Mouse (Mus musculus): ENCODE results near the gene Calml4. TPM values are rescaled to one million over a fixed set of nuclear protein-coding genes. Genes with fewer than 3 reads are reported as not detected.
"Not testable (repeated sequence)": the region's sequence is repeated elsewhere in the genome, so short reads cannot be mapped to it uniquely, and the experiment has no call there.

The Calml4 gene
- total RNA-seq (2021) (10 to 100 TPM in 1 of 2 experiments, 1 to 10 TPM in 1; 7.8 to 12.0 TPM), polyA plus RNA-seq (2012; rRNA removed) (0.77 and 0.97 TPM in 2 replicates)
- long read RNA-seq, partial matches to known transcripts: 1 of 3 reads
- long read RNA-seq, other reads (novel, unspliced or antisense): 1 of 3 reads

- DNase-seq: peak; percentile 91
Measured at GRCm38 (mm10) chr9:62857719-62858261, at the start of gene Calml4. Gene Calml4 (plus strand): TSS chr9:62858080.

DNA sequence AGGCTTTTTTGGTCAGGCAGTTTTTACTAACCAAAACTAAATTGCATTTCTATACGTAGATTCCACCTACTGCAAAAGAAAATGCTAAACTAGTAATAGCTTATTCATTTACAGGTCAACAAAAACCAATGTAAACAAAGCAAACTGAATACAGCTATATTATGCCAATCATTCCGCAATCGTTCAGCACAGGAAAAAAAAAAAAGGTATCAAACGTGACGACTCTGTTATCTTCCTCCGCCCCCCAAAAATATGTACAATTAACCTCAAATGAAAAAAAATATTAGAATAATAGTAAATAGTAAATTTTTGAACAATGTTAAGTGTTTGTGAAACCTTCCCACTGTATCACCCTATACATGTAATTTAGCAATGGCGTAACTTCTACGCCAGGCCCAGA, 47.8 kb upstream of the Calml4 start:
- DNase-seq: no peak

DNA sequence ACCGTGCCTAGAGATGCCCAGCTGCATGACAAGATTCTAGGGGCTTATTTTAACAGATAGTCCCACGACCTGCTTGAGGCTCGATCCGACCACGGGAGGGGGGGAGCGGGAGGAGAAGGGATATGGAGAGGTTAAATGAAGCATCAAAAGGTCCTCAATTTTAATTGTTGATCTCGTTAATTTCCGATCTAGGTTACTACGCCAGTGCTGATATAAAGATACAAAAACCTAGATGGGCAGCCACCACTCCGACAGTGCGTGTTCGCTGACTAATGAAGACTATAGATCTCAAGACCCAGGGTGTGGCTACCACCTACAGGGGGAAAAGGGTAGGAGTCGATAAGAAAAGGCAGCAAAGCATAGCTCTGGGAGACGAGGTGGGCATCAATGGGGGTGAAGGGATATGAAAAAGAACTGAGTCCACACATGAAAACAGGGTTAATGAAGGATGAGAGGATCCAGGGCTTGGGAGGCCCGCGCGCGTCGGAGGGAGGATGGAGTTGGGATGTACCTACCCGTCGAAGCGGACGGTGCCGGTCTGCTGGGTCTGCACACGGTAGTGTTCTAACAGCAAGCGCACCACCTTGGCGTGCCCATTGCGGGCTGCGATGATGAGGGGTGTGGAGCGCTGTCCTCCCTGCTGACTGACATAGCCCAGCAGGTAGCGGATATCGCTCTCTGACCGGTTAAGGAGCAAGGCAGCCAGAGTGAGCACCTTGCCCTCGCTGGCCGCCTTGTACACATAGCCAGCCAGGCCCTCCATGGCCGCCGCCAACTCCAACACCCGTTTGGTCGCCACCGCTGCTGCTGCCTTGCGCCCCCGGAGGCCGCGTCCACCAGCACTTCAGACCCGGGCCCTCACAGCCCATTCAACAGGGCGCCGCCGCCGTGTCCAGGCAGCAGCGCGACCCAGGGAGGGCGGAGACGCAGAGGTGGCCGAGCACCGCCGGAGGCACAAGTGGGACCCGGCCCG, 47.1 kb upstream of the Calml4 start:
- DNase-seq: no peak

- peak; percentile 95 for DNase-seq
Measured at GRCm38 (mm10) chr9:62811516-62812121, 46.3 kb upstream of the Calml4 start, which contains the start of gene Fem1b. Gene Fem1b (minus strand): TSS chr9:62811934.

DNA sequence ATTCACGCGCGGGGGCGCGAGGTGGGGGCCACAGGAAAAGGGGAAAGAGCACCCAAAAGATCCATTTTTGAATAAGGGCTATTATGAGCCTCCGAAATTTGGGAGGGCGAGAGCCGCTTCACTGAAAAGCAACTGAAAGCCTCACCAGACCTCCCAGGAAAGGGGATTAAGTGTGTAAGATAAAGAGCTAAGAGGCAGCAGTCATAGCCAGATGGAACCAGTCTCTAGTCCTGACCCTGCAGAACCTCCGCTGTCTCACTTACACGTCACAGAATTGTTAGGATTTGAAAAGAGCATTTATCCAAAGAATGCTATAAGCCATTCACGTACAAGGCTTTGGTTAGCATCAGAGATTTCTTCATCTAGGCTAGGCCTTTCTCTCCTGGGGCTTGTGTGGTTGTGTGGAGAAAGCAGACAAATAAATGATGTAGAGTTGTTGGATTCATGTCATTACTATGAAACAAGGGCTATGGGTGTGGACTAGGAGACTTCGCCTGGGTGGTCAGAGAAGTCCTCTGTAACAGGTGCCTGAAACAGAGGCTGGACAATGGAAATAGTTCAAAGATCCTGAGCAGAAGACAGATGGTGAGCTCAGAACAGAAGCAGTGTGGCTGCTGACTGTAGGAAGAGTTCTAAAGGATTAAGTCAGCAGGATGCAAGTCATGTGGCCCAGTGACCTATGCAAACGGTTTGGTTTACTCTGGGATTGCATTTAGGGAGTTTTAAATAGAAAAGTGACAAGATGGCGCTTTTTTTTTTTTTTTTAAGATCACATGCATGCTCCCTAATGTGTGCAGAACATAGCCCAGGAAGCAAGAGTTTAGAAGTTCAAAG, 45.4 kb upstream of the Calml4 start:
- DNase-seq: no peak

- no peak for DNase-seq
Measured at GRCm38 (mm10) chr9:62814751-62815150, 43.1 kb upstream of the Calml4 start.

GRCm38 (mm10) chr9:62816323-62817098, 41.4 kb upstream of the Calml4 start:
- no peak for DNase-seq

DNA sequence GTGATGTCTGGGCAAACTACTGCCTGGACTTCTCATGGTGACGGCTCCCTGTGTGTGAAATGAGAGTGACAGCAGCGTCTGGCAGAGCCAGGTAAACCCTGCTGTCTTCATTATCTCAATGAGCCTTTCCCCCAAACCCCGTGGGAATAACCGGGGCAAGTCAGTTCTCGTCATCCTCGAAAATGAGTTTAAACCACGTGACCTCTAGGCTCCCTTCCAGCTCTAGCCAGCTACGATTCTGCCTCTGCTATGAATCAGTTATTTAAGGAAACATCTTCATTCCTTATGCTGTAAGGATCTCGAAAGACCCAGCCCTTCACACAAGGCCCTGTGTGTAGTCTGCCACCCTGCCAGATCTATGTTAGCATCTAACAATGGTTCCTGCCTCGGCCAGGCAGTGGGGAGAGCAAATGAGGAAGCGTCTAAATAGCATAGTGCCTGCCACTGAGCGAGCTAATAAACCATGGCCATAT, 40.7 kb upstream of the Calml4 start:
- DNase-seq: no peak

DNA sequence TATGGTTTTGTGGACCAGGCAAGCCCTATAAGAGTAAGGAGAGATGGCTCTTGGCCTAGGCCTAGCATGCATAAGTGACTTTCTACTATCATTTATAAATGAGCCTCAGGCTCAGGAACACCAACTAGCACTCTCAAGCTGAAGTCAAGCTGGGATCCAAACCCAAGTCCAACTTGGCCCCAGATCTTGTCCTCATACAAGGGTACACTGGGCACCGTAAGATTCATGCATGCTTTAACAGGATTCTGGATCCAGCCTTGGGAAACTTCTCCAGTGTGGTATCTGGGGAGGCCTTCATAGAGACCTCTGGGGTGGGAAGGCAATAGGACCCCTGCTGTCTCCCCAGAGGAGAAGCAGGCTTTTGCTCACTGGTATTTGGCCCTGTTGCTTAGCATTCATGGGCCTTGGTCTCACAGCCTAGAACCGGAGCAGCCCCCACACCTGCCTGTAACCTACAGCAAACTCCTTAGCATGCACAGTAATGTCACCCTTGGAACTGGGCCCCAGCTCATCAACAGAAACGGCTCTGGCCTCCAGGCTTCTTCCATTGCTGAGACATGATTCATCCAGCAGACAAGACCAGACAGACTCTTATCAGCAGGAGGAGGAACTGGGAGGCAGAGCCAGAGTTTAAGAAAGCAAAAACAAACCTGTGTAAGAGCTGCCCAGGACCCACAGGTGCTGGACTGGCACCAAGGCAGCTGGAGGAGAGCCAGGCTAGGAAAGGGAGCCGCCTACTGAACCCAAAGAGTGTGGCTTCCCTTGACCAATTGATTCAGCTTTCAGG, 39.9 kb upstream of the Calml4 start:
- peak; percentile 30 for DNase-seq

DNA sequence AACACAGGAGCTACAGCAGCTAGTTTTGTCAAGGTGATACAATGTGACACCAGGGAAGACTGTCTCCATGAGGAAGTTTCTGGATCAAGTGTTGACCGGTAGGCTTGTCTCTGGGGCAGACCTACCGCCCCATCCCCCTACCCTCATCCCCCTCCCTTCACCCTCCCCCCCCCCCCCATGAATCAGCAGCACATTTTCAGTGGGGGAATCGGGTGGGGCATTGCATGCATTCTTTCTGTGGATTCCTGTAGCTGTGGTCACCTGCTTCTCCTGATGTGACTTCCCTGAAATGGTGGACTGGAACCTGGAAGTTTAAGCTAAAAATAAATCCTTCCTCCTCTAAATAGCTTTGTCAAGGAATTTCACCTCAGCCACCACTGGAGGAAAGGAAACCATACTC, 38.4 kb upstream of the Calml4 start:
- DNase-seq: no peak

GRCm38 (mm10) chr9:62819910-62820309, 38.0 kb upstream of the Calml4 start:
- DNase-seq: not testable (repeated sequence)

GRCm38 (mm10) chr9:62820829-62821228, 37.1 kb upstream of the Calml4 start:
- DNase-seq: no peak

- DNase-seq: no peak
Measured at GRCm38 (mm10) chr9:62821811-62822210, 36.1 kb upstream of the Calml4 start.

- no peak for DNase-seq
Measured at GRCm38 (mm10) chr9:62825791-62826393, 32.0 kb upstream of the Calml4 start.

GRCm38 (mm10) chr9:62826456-62826855, 31.4 kb upstream of the Calml4 start:
- DNase-seq: no peak

GRCm38 (mm10) chr9:62827939-62828652, 29.8 kb upstream of the Calml4 start:
- DNase-seq: no peak

DNA sequence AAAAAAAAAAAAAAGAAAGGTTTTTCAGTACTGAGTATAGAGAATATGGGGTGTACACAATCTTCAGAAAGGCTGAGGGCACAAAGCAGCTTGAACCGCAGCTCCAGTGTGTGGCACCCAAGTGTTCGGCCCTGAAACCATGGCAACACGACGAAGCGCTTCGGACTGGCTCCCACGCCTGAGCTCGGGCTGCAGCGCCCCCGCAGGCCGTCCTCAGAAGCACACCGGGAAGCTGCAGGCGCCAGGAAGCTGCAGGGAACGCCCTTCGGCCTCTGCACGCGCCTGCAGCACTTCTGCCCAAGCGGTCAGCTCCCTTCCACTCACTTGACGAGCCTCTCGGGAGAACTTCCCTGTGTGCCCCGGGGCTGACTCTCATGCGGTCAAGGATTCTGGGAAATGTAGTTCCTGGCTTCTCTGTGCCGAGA, 29.2 kb upstream of the Calml4 start:
- peak; percentile 99 for DNase-seq

DNA sequence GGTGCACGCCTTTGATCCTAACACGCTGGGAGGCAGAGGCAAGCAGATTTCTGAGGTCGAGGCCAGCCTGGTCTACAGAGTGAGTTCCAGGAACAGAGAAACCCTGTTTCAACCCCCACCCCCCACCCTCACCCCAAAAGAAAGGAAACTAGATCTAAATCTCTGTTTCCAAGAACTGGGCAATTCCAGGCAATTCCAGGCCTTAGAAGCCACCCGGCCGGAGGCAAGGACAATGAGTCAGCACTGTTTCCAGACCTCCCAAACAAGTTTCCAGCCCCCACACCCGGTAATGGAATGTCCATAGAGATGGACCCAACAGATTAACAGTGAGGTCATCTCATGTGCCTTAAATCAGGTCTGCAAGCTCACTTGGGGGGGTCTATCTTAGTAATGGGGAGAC, 28.0 kb upstream of the Calml4 start:
- no peak for DNase-seq

GRCm38 (mm10) chr9:62834906-62835305, 23.0 kb upstream of the Calml4 start:
- DNase-seq: no peak

All from adrenal gland, adult 2 months (tissue).